Mouse (Mus musculus) spleen, adult 2 months (tissue): ENCODE measurements at regions not wholly inside any gene's neighbourhood (a gene's known extent, or its start where the extent isn't known, plus 50 kb on each side); places are given as distances from the start of the nearest gene placed in this dataset.

Source experiments
- CTCF ChIP-seq: fragments of 200-500 bp; IDR thresholded peaks from 2 replicates; pipeline ENCODE4 v1.5.1; 2011; ENCODE audit warnings: mild to moderate bottlenecking, inconsistent platforms; ENCODE audit not compliant: insufficient read depth, insufficient read length, insufficient replicate concordance; ENCODE audit errors: extremely low read depth
- POLR2A ChIP-seq: fragments of 200-500 bp; IDR thresholded peaks from 2 replicates; pipeline ENCODE4 v1.6.1; 2011; ENCODE audit warnings: low read depth, low read length, inconsistent platforms

- TF ChIP-seq POLR2A = no peak
- no peak for TF ChIP-seq CTCF
Measured at GRCm38 (mm10) chr9:41460709-41461108, 299.2 kb upstream of the Ubash3b start.
